Mouse (Mus musculus) liver, postnatal 0 days (tissue): ENCODE data around the gene Nostrin.

Source experiments
- CTCF ChIP-seq: sonication (generic); IDR thresholded peaks from 2 replicates; pipeline ENCODE4 v1.5.1; 2016; ENCODE audit warnings: antibody characterized with exemption, low read depth
- EP300 ChIP-seq: IDR thresholded peaks from 2 replicates; pipeline ENCODE4 v1.6.1; 2016; ENCODE audit warnings: antibody characterized with exemption, low read depth, mild to moderate bottlenecking

GRCm38 (mm10) chr2:69221868-69222416 is 86.3 kb downstream of the Nostrin start:
- TF ChIP-seq CTCF (no peak), EP300 (no peak)
